Mouse (Mus musculus): ENCODE data around the gene Fbxo11.

GRCm38 (mm10) chr17:87984440-87985214 lies 80.5 kb downstream of the Fbxo11 start:
- no peak for TF ChIP-seq EP300 (IDR thresholded peaks at IDR 0.05; ENCODE audit: low read depth)
- no peak for TF ChIP-seq CTCF (IDR thresholded peaks at IDR 0.05; ENCODE audit: low read depth)
